ENCODE assay signal across 15 mouse cellular contexts in the genomic region with DNA sequence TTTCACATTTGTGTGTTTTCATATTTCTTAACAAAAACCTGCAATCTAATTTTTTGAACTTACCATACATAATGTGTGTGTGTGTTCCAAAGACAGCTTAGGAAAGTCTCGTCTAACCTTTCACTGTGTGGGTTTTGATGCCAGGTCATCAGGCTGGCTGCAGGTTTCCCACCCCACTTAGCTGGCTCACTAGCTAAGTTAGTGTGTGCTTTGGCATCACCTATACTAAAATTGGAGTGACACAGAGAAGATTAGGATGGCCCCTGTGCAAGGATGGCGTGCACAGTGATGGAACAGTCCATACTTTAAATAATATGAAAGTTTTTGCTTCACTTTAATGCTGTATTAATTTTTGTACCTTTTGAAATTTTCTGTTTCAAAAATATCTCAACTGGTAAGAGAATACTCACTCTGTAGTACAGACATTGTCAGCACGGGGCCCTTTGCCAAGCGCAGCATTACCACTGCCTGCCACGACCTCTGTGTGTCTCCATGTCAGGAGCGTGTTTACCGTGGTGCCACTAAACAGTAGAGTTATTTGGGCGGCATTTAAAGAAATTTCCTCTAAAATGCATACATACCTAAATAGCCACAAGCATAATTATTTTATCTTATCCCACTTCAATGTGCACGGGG. TPM values are rescaled to one million over a fixed set of nuclear protein-coding genes. Genes with fewer than 3 reads are reported as not detected.
DNase-seq lines count a peak whose midpoint lies in the region; ATAC-seq and TF ChIP-seq lines count a peak whose summit lies in the region.
"Had no signal": no experiment of that assay in that cellular context is flagged by ENCODE, and none has a peak within 500 bp of the region (broad histone marks: within the 10 kb centered on the region; RNA-seq: fewer than 3 reads in every experiment).

No protein-coding gene starts in this region.

- no peaks in the 10 kb centered on the region for H3K27me3 ChIP-seq in midbrain, embryonic 11.5 days (ENCODE audit: control insufficient read depth, insufficient read depth, low read length)
- H3K27me3 ChIP-seq in midbrain, embryonic 14.5 days (ENCODE audit: control insufficient read depth, insufficient read depth, low read length), result no peaks in the 10 kb centered on the region
- H3K27me3 ChIP-seq: embryonic facial prominence, embryonic 12.5 days; forebrain, embryonic 15.5 days; heart, embryonic 12.5 days had no signal

- H3K4me2 ChIP-seq in midbrain, embryonic 11.5 days, result no peak overlapping the region
- H3K4me2 ChIP-seq in midbrain, embryonic 14.5 days (ENCODE audit: low read length), result no peak overlapping the region
- H3K4me2 ChIP-seq: embryonic facial prominence, embryonic 12.5 days; forebrain, embryonic 15.5 days; hindbrain, embryonic 14.5 days had no signal

- DNase-seq in cerebellum, adult 11-12 months, result peak; percentile 61
- no peak for DNase-seq in cerebellum, adult 11 months
- DNase-seq in gastrocnemius, adult 2 months, result no peak
- DNase-seq in gastrocnemius, postnatal 36 days, result no peak
- peak; percentile 62 for DNase-seq in midbrain, embryonic 11.5 days (ENCODE audit: low spot score, missing footprints)
- no peak for DNase-seq in midbrain, embryonic 14.5 days
- DNase-seq in natural killer cell, adult 2 months (ENCODE audit: low spot score in 2 of 2), result no peak

- intact Hi-C loops in gastrocnemius, adult 2 months (cut with DNase I), result loop anchor here (1.0 kb wide), 1 partner anchor 201 kb away; no protein-coding TSS in a partner anchor
- intact Hi-C loops in gastrocnemius, postnatal 36 days (cut with DNase I), result loop anchor here (5.0 kb wide), 1 partner anchor 200 kb away; no protein-coding TSS in a partner anchor

- peak overlapping the region; percentile 61; the same call in 1 of the 2 replicates for H3K27ac ChIP-seq in gastrocnemius, adult 2 months
- H3K27ac ChIP-seq in midbrain, embryonic 11.5 days (ENCODE audit: low read depth, low read length), result no peak overlapping the region
- no peak overlapping the region for H3K27ac ChIP-seq in midbrain, embryonic 14.5 days (replicated peaks; ENCODE audit: low read depth, low read length)
- 0 out of 2 replicates have a peak overlapping the region, but pooled peaks have one; percentile 51 for H3K27ac ChIP-seq in cortical plate, adult 2 months (ENCODE audit: insufficient read depth, low read length)
- H3K27ac ChIP-seq: embryonic facial prominence, embryonic 12.5 days; forebrain, embryonic 15.5 days; heart, adult 2 months; hindbrain, embryonic 14.5 days had no signal

- H3K36me3 ChIP-seq in midbrain, embryonic 11.5 days (ENCODE audit: control insufficient read depth, insufficient read depth, low read length), result no peaks in the 10 kb centered on the region
- H3K36me3 ChIP-seq in midbrain, embryonic 14.5 days (ENCODE audit: control insufficient read depth, insufficient read depth, low read length), result no peaks in the 10 kb centered on the region; the same call in 1 of the 2 replicates
- H3K36me3 ChIP-seq: embryonic facial prominence, embryonic 12.5 days; forebrain, embryonic 15.5 days; heart, embryonic 12.5 days; hindbrain, embryonic 10.5 days had no signal

- no peak overlapping the region for H3K4me3 ChIP-seq in gastrocnemius, adult 2 months
- no peak overlapping the region for H3K4me3 ChIP-seq in midbrain, embryonic 11.5 days (ENCODE audit: low read depth, low read length)
- no peak overlapping the region for H3K4me3 ChIP-seq in midbrain, embryonic 14.5 days (replicated peaks; ENCODE audit: low read depth, low read length)
- no peak overlapping the region for H3K4me3 ChIP-seq in cortical plate, adult 2 months (ENCODE audit: insufficient read depth, low read length)
- H3K4me3 ChIP-seq: embryonic facial prominence, embryonic 12.5 days; forebrain, embryonic 15.5 days; heart, adult 2 months; heart, embryonic 12.5 days; hindbrain, embryonic 10.5 days had no signal

- 91% methylated on average over 9 of the region's 9 CpGs for whole genome bisulfite sequencing in midbrain, embryonic 11.5 days
- 93% methylated on average over 9 of the region's 9 CpGs for WGBS in midbrain, embryonic 14.5 days

- no peak for TF ChIP-seq CTCF in gastrocnemius, adult 2 months (IDR thresholded peaks at IDR 0.05)
- TF ChIP-seq CTCF in cortical plate, adult 2 months (IDR thresholded peaks at IDR 0.05; ENCODE audit: extremely low read depth, insufficient read depth, low read length), result no peak

- no peaks in the 10 kb centered on the region for H3K9me3 ChIP-seq in midbrain, embryonic 11.5 days (ENCODE audit: control insufficient read depth, low read length)
- no peaks in the 10 kb centered on the region for H3K9me3 ChIP-seq in midbrain, embryonic 14.5 days (ENCODE audit: control insufficient read depth, low read length)
- H3K9me3 ChIP-seq: embryonic facial prominence, embryonic 12.5 days; forebrain, embryonic 15.5 days; G1E; heart, embryonic 12.5 days; hindbrain, embryonic 10.5 days had no signal

- no peak for TF ChIP-seq POLR2A in cortical plate, adult 2 months (IDR thresholded peaks at IDR 0.05; ENCODE audit: extremely low read depth, insufficient read depth, low read length)

- H3K4me1 ChIP-seq in midbrain, embryonic 11.5 days (ENCODE audit: control insufficient read depth, insufficient read depth, low read length), result no peaks in the 10 kb centered on the region; the same call in 1 of the 2 replicates
- peaks cover 24% of the 10 kb centered on the region for H3K4me1 ChIP-seq in midbrain, embryonic 14.5 days (ENCODE audit: control insufficient read depth, insufficient read depth, low read length)
- H3K4me1 ChIP-seq in cortical plate, adult 2 months (ENCODE audit: control insufficient read depth, insufficient read depth, low read length), result peaks cover 14% of the 10 kb centered on the region
- H3K4me1 ChIP-seq: embryonic facial prominence, embryonic 12.5 days had no signal

- no peak for ATAC-seq in midbrain, embryonic 11.5 days (ENCODE audit: low FRiP score)
- no peak for ATAC-seq in midbrain, embryonic 14.5 days (ENCODE audit: low FRiP score, low TSS enrichment)

- H3K9ac ChIP-seq in midbrain, embryonic 11.5 days (ENCODE audit: low read length), result no peak overlapping the region
- H3K9ac ChIP-seq in midbrain, embryonic 14.5 days (replicated peaks; ENCODE audit: low read length), result no peak overlapping the region
- H3K9ac ChIP-seq: embryonic facial prominence, embryonic 12.5 days; forebrain, embryonic 15.5 days; heart, embryonic 12.5 days; hindbrain, embryonic 14.5 days had no signal

RNA-seq across cellular contexts. Expression of gene Shld1, which starts 30.3 kb away (rescaled TPM):
- 1 to 10 TPM; 6.2 to 6.9 TPM for total RNA-seq in gastrocnemius, adult 2 months (2021)
- 1 to 10 TPM; 4.2 to 4.6 TPM for total RNA-seq in gastrocnemius, postnatal 36 days (2021)
- 17.9 and 20.5 TPM in 2 replicates for polyA plus RNA-seq in midbrain, embryonic 11.5 days (2014; fragmentation: Nextera tagmentation; extraction: Ambion mirVana)
- polyA plus RNA-seq in midbrain, embryonic 14.5 days (2014; fragmentation: Nextera tagmentation; extraction: Ambion mirVana), result 23.3 and 26.2 TPM in 2 replicates
- polyA plus RNA-seq in cortical plate, adult 2 months (2012; rRNA removed), result 21.7 and 23.4 TPM in 2 replicates

Comparison
In these comparisons a context has a peak if more than half of its experiments do, and no peak if none do; other contexts are left out.
1. DNase-seq: peak in cerebellum, adult 11-12 months (single experiment) and midbrain, embryonic 11.5 days (single experiment); none in cerebellum, adult 11 months (single experiment), gastrocnemius, adult 2 months (single experiment), gastrocnemius, postnatal 36 days (0 of 2), midbrain, embryonic 14.5 days (single experiment) and natural killer cell, adult 2 months (0 of 2).
2. H3K27ac ChIP-seq: peak in gastrocnemius, adult 2 months (single experiment) and cortical plate, adult 2 months (single experiment); none in midbrain, embryonic 11.5 days (single experiment) and midbrain, embryonic 14.5 days (single experiment).